Mouse (Mus musculus): ENCODE measurements around the gene Klrb1b. TPM values are rescaled to one million over a fixed set of nuclear protein-coding genes. Genes with fewer than 3 reads are reported as not detected.

Klrb1b gene
- polyA plus RNA-seq, 1 experiment from 2014 or later = not detected

Other genes with a start within 250 kb of the Klrb1b start
- gene A2ml1, start 244.7 kb downstream of the Klrb1b start, polyA plus RNA-seq (2016; fragmentation: Nextera tagmentation; extraction: Ambion mirVana) = not detected in 2 replicates
- gene Klrb1a, start 202.8 kb downstream of the Klrb1b start, polyA plus RNA-seq (2016; fragmentation: Nextera tagmentation; extraction: Ambion mirVana) = not detected in 2 replicates
- not detected in 2 replicates for gene Clec2h, start 163.9 kb downstream of the Klrb1b start, polyA plus RNA-seq (2016; fragmentation: Nextera tagmentation; extraction: Ambion mirVana)
- gene Klrb1, start 103.3 kb downstream of the Klrb1b start, polyA plus RNA-seq (2016; fragmentation: Nextera tagmentation; extraction: Ambion mirVana) = not detected in 2 replicates
- gene Klrb1c, start 37.1 kb downstream of the Klrb1b start, polyA plus RNA-seq (2016; fragmentation: Nextera tagmentation; extraction: Ambion mirVana) = not detected in 2 replicates
- gene Gm44511, start within 50 bp of the Klrb1b start, polyA plus RNA-seq (2016; fragmentation: Nextera tagmentation; extraction: Ambion mirVana) = not detected in 2 replicates
- gene Clec2i, start 61.3 kb upstream of the Klrb1b start, polyA plus RNA-seq (2016; fragmentation: Nextera tagmentation; extraction: Ambion mirVana) = 0.16 TPM in 1 of 2 replicates, not detected in the other
- gene BC035044, start 64.8 kb upstream of the Klrb1b start, polyA plus RNA-seq (2016; fragmentation: Nextera tagmentation; extraction: Ambion mirVana) = 1.3 and 1.4 TPM in 2 replicates
- gene Clec2g, start 108.0 kb upstream of the Klrb1b start, polyA plus RNA-seq (2016; fragmentation: Nextera tagmentation; extraction: Ambion mirVana) = not detected in 2 replicates
- gene Klrb1f, start 219.6 kb upstream of the Klrb1b start, polyA plus RNA-seq (2016; fragmentation: Nextera tagmentation; extraction: Ambion mirVana) = 0.25 TPM in 1 of 2 replicates, not detected in the other

Data from midbrain, embryonic 10.5 days (tissue).